Mouse (Mus musculus): ENCODE results near the gene Rsrc1. TPM values are rescaled to one million over a fixed set of nuclear protein-coding genes. Genes with fewer than 3 reads are reported as not detected.
"Not testable (repeated sequence)": the region's sequence is repeated elsewhere in the genome, so short reads cannot be mapped to it uniquely, and the experiment has no call there.

Gene Rsrc1
- total RNA-seq, 2 experiments from 2014 or later: 19.3 to 20.4 TPM

DNA sequence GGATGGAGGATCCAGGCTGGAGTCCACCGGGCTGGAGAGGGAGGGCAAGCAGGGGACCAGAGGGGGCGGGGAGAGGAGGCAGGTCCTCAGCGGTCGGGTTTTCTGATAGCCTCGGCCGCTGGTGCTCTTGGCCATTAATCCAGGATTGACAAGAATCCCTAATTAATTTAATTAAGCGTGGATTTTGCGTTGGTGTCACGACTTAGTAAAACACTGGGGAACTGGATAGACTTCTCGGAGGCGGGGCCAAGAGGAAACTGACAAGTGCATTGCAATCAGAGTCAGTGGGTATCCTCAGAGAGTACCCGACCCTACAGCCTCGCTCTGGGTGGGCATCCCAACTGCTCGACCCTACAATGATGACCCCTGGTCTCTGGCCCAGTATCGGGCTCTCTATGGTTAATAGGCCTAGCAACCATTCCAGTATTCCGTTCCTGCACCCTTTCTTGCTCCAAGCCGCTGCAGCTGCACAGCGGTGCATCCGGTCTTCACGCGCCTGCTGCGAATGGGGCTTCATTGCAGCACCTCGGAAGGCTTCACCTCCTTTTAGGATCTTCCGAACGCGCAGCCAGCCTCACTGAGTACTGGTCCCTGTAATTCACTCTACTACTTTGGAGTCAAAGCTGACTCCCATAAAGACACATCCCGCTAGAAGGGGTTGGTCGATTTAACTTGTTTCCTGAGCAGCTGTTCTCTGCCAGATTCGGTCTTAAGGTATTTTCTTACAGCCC, 1.2 kb downstream of the Rsrc1 start:
- DNase-seq: peak; percentile 58 to 59
- intact Hi-C loops (cut with DNase I): no loop called here

DNA sequence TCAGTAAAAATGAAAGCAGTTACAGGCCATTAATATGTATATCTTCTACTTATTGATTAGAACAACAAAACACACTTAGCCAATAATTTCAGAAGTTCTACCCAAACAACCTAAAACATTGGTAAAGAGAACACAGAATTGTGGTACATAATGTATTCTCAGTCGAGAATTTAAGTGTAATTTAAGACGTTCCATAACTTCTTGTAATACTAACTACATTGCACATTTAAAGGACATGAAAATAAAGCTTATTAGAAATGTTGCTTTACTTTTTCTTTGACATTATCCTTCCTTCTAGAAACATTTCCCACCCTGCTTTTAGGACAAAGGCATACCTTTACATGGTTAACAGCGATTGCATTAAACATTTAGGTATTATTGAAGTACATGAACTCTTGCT, 2.3 kb downstream of the Rsrc1 start:
- intact Hi-C loops (cut with DNase I): no loop called here
- no peak for DNase-seq

DNA sequence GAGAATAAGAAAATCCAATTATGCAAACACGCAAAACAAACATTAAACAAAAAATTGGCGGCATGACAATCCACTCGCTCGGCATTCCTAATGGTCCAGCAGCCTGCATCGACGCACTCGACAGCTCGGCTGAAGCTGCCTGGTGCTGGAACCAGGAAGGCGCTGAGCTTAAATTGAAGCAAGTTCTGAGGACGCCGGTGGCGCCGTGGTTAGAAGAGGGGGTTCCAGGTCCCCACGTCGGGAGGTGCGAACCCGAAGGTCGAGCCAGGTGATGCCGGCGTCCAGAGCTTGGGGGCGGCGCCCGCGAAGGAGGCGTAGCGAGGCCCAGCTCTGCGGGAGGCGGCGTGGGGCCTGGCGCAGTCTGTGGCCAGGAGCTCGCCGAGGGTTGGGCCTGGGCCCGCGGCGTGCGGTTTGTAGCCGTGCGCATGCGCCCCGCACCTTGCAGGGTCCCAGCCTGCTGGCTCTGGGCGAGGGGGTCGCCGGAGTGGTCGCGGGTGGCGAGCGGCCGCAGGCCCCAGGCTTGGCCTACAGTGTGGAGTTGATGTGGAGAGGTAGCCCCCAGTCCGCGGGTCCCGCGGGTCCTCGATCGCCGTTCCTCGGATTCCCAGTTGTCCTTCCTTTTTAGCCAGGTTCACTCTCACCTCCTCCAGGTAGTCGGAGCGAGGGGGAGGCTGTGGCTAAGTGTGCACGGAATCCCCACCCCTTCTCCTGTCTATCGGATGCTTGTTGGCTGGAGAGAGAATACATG, 4.5 kb downstream of the Rsrc1 start:
- DNase-seq: peak; percentile 84 to 87
- intact Hi-C loops (cut with DNase I): loop anchor here (5.0 kb wide), 1 partner anchor 573 kb away; no protein-coding TSS in a partner anchor

DNA sequence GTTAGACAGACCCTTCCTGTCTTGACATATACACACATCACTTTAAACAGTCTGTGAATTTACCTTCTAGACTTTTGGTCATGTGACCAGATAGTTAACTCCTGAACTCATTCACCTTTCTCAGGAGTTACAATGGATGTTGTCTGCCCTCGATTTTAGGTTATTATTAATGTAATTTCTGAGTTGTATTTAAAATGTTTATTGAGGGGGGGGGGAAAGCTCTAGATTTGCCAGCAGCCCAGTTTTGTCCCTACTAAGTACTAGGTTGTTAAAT, 5.0 kb downstream of the Rsrc1 start:
- DNase-seq: no peak
- intact Hi-C loops (cut with DNase I): loop anchor here (5.0 kb wide), 1 partner anchor 574 kb away; no protein-coding TSS in a partner anchor

DNA sequence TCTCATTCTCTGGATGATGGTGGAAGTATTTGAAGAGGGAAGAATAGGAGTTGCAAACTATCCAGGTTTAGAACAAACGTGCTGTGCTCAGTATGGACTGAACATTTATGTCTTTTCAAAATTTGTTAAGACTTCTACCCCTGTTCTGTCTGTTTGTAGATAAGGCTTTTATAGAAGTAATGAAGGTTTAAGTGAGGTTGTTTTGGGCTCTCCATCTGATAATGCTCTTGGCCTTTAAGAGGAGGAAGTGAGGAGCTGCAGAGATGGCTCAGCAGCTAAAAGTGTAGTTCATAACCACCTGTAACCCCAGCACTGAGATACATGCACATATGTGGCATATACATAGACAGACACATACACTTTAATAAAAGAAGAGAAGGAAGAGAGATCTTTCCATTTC, 15.6 kb downstream of the Rsrc1 start:
- intact Hi-C loops (cut with DNase I): no loop called here
- no peak for DNase-seq

DNA sequence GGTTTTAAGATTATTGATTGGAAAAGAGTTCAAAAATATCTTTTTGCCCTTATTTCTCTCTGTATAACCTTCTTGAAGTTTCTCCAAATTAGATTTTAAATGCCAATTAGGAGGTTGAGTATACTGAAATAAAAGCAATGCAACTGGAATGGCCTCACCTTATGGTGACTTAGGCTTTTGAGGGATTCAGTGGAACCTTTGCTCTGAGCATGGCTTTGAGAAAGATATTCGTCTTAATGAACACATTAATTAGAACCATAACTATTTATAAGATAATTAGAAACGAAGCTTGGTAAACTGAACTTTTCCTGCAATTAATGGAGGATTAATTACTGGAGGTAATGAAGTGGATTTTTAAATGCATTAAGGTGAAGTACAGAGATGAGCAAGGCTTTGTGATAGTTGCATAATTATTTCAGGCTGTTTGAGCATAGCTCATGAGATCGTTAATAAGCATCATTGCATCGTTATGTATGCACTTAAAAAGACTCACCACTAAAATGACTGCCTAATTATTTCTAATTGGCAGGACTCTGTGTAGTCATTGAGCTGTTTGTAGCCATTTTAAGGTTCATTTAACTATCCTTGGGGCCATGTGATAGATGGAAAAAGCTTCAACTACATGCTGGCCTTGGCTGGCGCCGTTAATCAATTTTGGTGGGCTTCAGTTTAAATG, 55.3 kb downstream of the Rsrc1 start:
- DNase-seq: no peak
- intact Hi-C loops (cut with DNase I): no loop called here

DNA sequence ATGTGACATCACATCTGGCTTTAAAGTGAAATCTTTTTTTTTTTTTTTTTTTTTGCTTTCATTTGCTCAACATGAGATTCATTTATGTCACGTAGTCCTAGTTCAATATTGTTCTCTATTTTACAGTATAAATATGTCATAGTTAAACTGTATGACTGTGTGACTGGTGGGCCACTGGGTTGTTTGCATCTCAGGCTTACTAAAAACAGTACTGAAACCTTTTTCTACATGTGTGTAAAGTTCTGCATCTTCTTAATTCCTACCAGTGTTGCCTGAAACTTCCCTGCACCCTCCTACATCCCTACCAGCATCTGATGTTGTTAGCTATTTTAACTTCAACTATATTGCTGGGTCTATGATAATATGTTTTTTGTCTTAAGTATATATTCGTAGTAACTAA, 78.6 kb downstream of the Rsrc1 start:
- no peak for DNase-seq
- intact Hi-C loops (cut with DNase I): no loop called here

DNA sequence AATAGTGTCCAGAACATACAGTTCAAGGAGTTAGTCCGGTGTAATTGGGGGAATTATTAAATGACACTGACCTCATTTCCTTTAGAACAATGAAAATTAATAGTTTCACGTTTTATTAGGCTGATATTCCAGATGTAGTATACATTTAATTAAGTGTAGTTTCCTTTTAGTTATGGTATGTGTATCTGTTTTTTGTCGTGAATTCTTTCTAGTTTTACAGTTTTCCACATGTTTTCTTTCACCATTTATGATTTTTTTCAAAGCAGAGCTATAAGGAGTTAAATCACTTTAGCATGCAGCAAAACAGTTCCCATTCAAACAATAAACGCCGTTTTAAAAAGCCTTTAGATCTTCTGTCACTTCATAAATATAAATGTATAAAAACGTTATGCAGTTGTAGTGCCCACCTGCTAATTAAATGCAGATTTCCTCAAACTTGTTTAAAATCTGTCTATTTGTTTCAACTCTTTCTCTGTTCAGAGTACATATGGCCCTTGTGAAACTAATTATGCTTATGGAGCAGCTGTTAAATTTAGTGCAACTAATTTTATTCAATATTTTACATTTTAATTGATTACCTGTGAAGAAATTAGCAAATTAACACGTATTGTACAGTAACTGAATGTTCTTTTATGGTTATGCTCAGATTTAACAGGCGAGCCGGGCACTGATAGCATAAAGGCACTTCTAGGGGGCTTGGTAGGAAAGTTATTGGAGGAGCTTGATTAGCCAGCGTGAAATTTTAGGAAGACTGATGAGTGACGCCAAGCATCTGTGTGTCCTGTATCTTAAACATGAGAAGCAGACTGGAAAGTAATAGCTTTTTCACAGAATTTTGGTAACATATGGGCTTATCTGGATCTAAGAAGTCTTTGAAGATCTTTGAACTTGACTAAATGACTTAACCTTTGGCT, 89.6 kb downstream of the Rsrc1 start:
- DNase-seq: no peak
- intact Hi-C loops (cut with DNase I): no loop called here

DNA sequence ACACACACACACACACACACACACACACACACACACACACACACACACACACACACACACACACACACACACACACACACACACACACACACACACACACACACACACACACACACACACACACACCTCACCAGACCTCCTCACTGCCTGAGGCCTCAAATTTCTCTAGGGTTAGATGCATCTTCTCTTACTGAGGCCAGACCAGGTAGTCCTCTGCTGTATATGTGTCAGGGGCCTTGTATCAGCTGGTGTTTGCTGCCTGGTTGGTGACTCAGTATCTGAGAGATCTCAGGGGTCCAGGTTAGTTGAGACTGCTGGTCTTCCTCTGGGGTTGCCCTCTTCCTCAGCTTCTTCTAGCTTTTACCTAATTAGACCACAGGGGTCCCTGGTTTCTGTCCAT, 92.5 kb downstream of the Rsrc1 start:
- DNase-seq; intact Hi-C loops (cut with DNase I): not testable (repeated sequence)

DNA sequence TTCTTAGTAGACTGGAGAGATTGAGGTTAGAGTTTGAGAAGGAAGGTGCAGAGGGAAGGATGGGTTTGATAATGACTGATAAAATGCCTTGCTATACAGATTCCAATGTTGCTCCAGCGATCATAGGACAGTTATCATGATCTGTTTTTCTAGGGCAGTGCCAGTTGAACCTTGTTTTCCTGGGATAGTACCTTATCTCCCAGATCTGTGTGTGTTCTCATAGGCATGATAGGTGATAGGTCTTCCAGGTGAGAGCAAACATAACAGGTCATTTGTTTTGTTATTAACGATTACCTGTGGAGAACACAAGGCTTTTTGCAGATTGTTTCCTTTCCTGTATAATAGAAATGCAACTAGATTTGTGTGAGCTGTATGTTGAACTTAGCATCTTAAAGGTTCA, 94.3 kb downstream of the Rsrc1 start:
- intact Hi-C loops (cut with DNase I): no loop called here
- no peak for DNase-seq

DNA sequence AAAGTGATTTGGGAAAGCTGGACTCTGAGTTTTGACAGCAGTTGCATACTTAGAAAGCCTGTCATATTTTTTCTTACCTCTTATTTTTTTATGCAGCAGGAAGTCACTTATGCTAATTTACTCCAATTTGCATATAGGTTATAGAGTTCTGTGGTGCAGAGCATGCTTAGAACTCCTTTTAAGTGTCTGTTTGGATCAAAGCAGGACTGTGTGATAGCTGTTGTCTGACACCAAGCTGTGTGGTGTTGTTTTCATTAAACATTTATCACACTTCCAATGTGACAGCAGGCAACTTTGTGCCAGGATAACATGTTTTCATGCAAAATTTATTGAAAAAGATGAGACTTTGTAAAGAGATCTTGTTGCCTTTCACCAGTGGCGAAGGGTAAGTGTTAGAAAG, 103.6 kb downstream of the Rsrc1 start:
- no peak for DNase-seq
- intact Hi-C loops (cut with DNase I): no loop called here

DNA sequence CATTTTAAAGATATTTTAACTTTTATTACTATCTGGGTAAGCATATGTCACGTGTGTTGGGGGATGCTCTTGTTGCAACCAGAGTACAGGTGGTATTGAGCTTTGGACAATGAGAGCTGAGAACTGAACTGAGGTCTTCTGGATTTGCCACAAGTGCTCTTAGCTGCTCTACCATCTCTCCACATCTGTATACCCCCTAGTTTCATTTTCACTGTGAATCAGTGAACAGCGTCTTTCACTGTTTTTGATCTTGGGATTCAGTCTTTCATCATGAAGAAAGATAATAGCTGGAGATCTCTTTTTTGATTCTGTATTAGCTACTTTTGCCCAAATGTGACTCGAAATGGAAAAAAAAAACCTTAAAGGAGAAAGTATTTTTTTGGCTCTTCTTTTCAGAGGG, 127.2 kb downstream of the Rsrc1 start:
- intact Hi-C loops (cut with DNase I): no loop called here
- DNase-seq: no peak

DNA sequence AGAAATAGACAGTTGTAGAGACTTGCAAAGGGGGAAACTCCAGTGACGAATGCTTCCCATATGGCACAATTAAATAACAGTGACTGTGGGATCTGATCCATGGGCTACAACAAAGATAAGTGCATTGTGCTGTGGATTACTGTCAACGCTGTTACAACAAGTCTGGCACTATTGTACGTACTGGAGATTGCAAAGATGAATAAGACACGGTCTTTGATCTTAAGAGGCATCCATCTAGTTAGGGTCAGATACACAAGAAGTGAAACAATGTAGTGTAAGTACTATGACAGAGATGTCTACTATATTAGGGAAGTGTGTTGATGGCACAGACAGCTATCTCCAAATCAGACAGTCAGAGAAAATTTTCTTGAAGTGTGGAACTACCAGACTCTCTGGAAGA, 135.1 kb downstream of the Rsrc1 start:
- no peak for DNase-seq
- intact Hi-C loops (cut with DNase I): no loop called here

DNA sequence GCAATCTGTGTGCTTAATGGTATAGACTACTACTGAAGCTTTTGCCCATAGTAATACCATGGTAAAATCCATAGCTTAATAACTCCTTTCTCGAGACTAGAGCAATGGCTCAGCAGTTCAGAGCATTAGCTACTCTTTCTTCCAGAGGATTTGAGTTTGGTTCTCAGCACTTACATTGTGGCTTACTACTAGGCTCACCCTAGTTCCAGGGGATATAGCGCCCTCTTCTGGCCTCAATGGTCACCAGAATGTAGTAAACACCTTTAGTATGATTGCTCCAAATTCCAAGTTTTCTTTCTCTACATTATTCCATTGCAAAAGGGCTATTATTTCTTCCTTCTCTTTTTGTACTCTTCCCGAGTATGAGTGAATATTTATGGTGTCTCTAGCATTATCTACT, 151.3 kb downstream of the Rsrc1 start:
- intact Hi-C loops (cut with DNase I): no loop called here
- DNase-seq: no peak

DNA sequence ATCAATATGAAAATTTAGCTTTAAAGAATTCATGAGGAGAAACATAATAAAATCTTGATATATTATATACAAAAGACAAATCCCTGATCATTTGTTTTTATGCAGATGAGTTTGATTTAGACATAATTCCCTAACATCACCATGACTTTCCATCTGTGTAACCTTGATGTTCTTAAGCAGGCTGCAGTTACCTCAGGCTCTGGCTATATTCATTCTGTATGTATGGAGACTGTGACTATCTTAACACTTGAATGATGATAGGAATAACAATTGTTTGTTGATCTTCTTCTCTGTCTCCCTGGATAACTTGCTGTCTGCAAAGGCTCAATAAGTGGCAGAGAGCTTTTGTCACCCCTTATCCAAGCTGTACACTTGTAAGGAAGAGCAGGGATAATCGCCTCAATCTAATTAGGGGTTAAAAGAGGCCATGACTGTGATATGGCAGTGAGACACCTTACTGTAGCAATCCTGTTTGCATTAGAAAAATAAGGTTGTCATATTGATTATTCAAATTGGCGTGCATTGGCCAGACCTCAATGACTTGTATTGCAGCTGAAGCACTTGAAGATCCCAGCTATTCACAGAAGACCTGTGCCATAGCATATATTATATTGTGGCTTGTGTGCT, 154.7 kb downstream of the Rsrc1 start:
- DNase-seq: no peak
- intact Hi-C loops (cut with DNase I): no loop called here

DNA sequence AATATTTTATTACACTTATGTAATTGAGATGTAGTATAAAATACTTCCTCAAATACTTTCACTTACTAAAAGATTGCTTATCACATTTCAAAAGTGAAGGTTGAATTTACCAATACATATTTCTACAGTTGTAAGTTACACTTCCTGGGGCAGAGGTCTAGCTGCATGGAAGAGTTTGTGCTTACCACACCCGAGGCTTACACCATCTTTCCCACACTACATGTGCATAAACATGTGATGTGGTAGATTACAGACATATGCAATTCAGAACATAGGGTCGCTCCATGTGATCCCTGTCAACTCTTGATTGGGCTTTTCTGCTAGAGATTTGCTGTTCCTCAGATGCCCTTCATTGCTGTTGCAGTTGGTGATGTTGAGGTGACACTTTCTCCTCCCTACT, 163.8 kb downstream of the Rsrc1 start:
- DNase-seq: no peak
- intact Hi-C loops (cut with DNase I): no loop called here

DNA sequence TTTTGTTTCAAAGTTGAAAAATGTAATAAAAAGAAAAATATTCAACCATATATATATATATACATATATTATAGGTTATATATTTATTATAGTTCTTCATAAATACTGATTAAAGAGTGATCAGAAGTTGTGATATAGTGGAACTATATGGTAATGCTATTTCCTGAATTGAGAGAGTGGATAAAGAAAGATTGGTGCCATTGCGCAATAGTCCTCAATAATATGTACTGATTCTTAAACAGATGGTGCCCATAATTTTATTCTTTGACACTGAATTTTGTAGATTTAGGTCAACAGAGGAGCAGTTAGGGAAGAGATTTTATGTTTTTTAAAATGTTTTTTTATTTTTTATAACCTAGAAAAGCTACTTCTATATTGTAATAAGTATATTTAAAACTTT, 165.1 kb downstream of the Rsrc1 start:
- intact Hi-C loops (cut with DNase I): no loop called here
- DNase-seq: no peak

DNA sequence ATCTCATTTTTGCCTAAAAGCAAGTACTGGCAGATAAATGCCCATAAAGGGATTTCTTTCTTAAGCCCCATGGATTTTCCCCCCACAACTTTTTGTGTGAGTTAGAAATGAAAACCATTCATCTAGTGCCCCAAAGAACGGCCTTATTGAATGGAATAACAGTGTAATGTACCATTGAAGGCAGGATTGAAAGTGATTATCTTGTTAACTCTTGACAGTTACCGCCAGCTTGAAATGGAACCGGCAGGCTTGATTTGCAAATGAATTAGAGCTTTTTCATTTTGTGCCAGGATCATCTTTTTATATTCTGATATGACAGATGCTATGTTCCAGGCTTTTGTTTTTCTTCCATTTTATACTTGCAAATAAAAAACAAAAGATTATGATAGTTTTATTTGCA, 166.1 kb downstream of the Rsrc1 start:
- intact Hi-C loops (cut with DNase I): no loop called here
- no peak for DNase-seq

DNA sequence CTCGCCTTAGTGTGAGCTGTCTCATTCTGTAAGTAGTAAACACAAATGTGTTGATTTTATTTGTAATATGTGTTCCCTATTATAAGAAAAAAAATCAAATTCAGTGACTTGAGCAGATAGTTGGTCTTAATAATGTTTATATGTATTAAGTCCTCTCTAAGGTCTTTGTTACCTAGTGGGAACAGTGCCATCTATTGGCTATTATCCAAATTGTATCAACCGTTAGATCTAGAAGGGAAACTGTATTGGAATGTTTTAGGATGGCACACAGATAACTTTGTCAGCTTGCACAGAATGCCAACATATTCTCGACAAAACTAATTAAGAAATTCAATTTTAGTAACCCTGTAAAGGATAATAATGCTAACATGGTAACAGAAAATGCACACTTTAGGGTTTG, 216.0 kb downstream of the Rsrc1 start:
- intact Hi-C loops (cut with DNase I): no loop called here
- no peak for DNase-seq

DNA sequence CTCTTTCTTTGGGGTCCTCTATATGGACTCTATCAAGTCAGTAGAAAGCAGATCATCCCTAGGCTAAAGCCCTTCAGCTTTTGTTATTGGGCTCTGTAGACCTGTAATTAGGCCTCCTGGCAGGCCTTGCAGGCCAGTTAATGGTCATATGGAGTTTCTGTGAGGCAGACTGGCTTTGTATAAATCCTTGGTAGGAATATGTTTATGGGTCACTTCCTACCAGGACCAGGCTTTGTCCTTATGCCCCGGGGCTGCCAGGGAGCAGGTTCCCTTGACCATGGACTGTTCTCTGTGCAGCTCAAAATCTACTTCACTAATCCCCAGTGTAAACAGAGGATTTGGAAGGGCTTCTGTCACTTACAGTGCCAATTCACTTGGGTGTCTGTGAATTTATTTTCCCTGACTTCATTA, 231.9 kb downstream of the Rsrc1 start:
- no peak for DNase-seq

More for the DNA sequence above, 231.9 kb downstream of the Rsrc1 start:
- intact Hi-C loops (cut with DNase I): no loop called here
